Mouse (Mus musculus) testis, adult 2 months (tissue): ENCODE data around the gene Gm10097.

Experiments used
- CTCF ChIP-seq: fragments of 200-500 bp; IDR thresholded peaks from 2 replicates; pipeline ENCODE4 v1.5.1; 2012; ENCODE audit warnings: low read depth, mild to moderate bottlenecking, inconsistent platforms, low read length, moderate library complexity; ENCODE audit not compliant: control insufficient read depth, insufficient read depth, insufficient replicate concordance
- POLR2A ChIP-seq: fragments of 200-500 bp; IDR thresholded peaks from 2 replicates; pipeline ENCODE4 v1.6.1; 2012; ENCODE audit warnings: low read depth, mild to moderate bottlenecking, inconsistent platforms, low read length, moderate library complexity; ENCODE audit not compliant: control insufficient read depth

- no peak for TF ChIP-seq CTCF
- no peak for TF ChIP-seq POLR2A
Observed at GRCm38 (mm10) chr10:5027208-5027607, 41.8 kb upstream of the Gm10097 start.
